Mouse (Mus musculus): ENCODE measurements at regions not wholly inside any gene's neighbourhood (a gene's known extent, or its start where the extent isn't known, plus 50 kb on each side); places are given as distances from the start of the nearest gene placed in this dataset.
A peak's percentile ranks its signal among the peaks of the same experiment; 100 is the strongest.

DNA sequence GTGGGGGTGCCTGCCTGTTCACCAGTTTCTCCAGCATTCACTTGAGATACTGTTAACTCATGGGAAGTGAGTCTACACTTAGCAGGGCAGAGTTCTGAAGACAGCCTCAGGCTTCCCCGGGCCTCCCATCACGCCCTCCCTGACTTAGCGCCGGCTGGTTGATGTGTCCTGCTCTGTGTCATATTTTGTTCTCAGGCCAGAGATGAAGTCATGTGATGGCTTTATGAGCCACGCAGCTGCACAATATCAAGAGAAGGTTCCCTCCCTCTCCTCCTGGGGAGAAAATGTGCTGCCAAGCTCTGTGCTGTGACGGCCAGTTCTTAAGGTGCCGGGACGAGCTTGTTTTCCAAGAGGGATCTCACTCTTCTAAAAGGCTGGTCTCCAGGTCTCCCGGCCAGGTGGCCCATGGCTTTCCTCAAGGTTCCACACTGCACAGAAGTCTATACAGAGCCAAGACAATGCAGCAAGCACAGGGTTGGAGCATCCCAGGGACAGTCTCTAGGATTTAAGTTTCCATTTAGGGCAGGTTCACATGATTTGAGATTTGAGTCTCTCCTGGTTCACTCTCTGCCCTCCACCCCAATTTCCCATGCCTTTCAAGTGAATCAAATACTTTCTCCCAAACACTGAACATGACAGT is 126.2 kb downstream of the Spata18 start:
- WGBS: 84% methylated on average over 9 of the region's 9 CpGs
- Histone ChIP-seq H3K36me3 (replicated peaks; ENCODE audit: control insufficient read depth, insufficient read depth, low read depth, low read length) (no peaks in the 10 kb centered on the region), H3K27ac (replicated peaks; ENCODE audit: low read depth, low read length) (no peak overlapping the region), H3K9me3 (replicated peaks; ENCODE audit: control insufficient read depth, low read length) (no peaks in the 10 kb centered on the region), H3K4me2 (ENCODE audit: low read depth, low read length) (no peak overlapping the region), H3K9ac (replicated peaks; ENCODE audit: low read length) (no peak overlapping the region), H3K27me3 (ENCODE audit: control insufficient read depth, insufficient read depth, low read length) (no peaks in the 10 kb centered on the region), H3K4me3 (ENCODE audit: low read depth, low read length) (no peak overlapping the region), H3K4me1 (ENCODE audit: control insufficient read depth, insufficient read depth, low read length) (no peaks in the 10 kb centered on the region)
- ATAC-seq (replicated peaks; ENCODE audit: insufficient number of reproducible peaks, low FRiP score, low TSS enrichment, low read depth) (no peak), DNase-seq (ENCODE audit: low spot score) (no peak)

DNA sequence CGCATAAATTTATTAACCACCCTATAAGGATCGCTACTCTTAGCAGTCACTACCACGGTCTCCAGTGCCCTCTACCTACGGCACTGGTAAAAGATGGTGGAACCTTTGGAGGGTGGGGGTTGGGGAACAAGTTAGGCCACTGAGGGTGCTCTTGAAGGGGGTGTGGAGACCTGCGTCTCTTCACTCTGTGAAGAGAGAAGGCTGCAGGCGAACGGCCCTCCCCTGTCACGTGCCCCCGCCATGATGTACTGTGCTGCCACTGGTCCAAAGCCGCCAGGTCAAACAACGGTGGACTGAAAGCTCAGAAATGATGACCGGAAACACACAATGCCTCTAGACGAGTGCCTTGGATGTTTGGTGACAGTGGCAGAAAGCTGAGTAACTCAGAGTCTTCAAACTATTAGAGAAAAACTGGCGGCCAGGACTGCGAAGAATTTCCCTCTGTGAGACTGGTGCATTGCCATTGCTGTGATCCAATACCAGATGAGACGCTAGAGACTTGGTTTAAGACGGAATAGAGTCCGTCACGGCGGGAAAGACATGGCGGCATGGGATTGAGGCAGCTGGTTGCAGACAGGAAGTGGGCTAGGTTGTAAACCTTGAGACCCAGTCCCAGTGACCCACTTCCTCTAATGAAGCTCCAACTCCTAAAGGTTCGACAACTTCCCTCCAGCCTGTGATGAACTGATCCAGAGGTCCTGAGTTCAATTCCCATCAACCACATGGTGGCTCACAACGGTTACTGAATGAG is 130.2 kb downstream of the Spata18 start:
- ATAC-seq (replicated peaks; ENCODE audit: insufficient number of reproducible peaks, low FRiP score, low TSS enrichment, low read depth) (no peak), DNase-seq (ENCODE audit: low spot score) (no peak)
- Histone ChIP-seq H3K9me3 (replicated peaks; ENCODE audit: control insufficient read depth, low read length) (no peaks in the 10 kb centered on the region), H3K27ac (replicated peaks; ENCODE audit: low read depth, low read length) (no peak overlapping the region), H3K9ac (replicated peaks; ENCODE audit: low read length) (no peak overlapping the region), H3K4me2 (ENCODE audit: low read depth, low read length) (no peak overlapping the region), H3K36me3 (replicated peaks; ENCODE audit: control insufficient read depth, insufficient read depth, low read depth, low read length) (no peaks in the 10 kb centered on the region), H3K27me3 (ENCODE audit: control insufficient read depth, insufficient read depth, low read length) (no peaks in the 10 kb centered on the region), H3K4me3 (ENCODE audit: low read depth, low read length) (no peak overlapping the region), H3K4me1 (ENCODE audit: control insufficient read depth, insufficient read depth, low read length) (no peaks in the 10 kb centered on the region; the same call in 1 of the 2 replicates)
- 93% methylated on average over 23 of the region's 23 CpGs for WGBS

DNA sequence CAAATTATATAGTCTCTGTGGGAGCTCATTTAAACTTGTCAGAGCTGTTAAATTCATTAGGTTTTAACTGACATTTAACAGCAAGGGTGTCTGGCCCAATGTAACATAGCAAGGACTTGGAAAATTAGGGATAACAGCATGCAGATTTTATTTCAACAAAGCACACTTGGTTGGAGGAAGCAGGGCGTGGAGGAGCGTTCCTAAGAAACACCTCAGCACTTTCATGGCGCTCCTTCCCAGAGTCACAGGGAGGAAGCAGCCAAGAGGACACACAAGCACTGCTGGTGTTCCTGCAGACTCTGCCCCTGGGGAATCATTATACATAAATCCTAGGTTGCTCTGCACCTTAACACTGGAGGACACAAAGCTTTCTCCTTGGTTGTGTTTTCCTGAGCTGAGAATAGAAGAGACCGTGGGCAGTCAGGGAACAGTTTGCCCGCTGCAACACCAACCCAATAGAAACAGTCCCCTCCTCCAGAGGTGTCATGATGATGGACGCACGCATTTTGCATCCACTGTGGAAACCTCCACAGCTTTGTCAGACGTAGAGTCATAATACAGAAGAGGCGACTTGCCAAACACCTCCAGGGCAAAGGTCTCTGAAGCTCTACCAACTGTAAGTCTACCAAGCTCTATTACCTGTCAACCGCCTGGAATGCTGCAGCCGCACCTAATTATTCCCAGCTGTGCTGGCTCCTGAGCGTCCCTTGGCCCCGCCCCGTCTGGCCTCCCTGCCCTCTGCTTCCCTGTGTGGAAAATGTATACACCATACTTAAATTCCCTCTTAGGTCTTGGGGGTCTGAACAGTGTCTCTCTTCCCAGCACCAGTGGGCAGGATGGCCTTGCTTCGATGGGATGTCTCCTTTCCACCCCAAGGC is 131.3 kb downstream of the Spata18 start:
- Histone ChIP-seq H3K36me3 (replicated peaks; ENCODE audit: control insufficient read depth, insufficient read depth, low read depth, low read length) (no peaks in the 10 kb centered on the region), H3K4me1 (ENCODE audit: control insufficient read depth, insufficient read depth, low read length) (no peaks in the 10 kb centered on the region; the same call in 1 of the 2 replicates), H3K27me3 (ENCODE audit: control insufficient read depth, insufficient read depth, low read length) (no peaks in the 10 kb centered on the region), H3K27ac (replicated peaks; ENCODE audit: low read depth, low read length) (peak overlapping the region; percentile 73), H3K9ac (replicated peaks; ENCODE audit: low read length) (no peak overlapping the region), H3K4me3 (ENCODE audit: low read depth, low read length) (no peak overlapping the region), H3K9me3 (replicated peaks; ENCODE audit: control insufficient read depth, low read length) (no peaks in the 10 kb centered on the region), H3K4me2 (ENCODE audit: low read depth, low read length) (peak overlapping the region; percentile 13; the same call in 1 of the 2 replicates)
- ATAC-seq (replicated peaks; ENCODE audit: insufficient number of reproducible peaks, low FRiP score, low TSS enrichment, low read depth) (peak; percentile 85), DNase-seq (ENCODE audit: low spot score) (peak; percentile 93)
- WGBS: 24% methylated on average over 15 of the region's 15 CpGs

DNA sequence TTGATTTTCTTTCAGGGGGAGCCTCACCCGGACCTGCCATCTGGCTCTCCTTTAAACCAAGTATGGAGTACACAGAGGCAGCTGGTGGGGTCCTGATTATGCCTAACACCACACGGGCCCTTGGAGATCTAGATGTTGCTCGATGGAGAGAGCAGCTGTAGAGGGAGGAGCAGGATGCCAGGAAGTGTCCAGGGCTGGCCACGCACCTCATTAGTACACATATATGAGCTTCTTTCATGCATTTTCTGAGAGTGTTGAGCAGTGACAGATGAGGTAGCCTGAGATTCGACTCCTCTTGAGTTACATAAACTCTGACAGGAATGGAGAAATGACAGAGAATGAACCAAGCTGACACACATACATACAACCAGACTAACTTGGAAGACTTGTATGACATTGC is 136.1 kb downstream of the Spata18 start:
- H3K4me1 ChIP-seq (ENCODE audit: control insufficient read depth, insufficient read depth, low read length): no peaks in the 10 kb centered on the region; the same call in 1 of the 2 replicates
- no peaks in the 10 kb centered on the region for H3K36me3 ChIP-seq (replicated peaks; ENCODE audit: control insufficient read depth, insufficient read depth, low read depth, low read length)
- peak; percentile 15 for DNase-seq (ENCODE audit: low spot score)
- no peak overlapping the region for H3K4me3 ChIP-seq (ENCODE audit: low read depth, low read length)
- H3K27me3 ChIP-seq (ENCODE audit: control insufficient read depth, insufficient read depth, low read length): no peaks in the 10 kb centered on the region
- ATAC-seq (replicated peaks; ENCODE audit: insufficient number of reproducible peaks, low FRiP score, low TSS enrichment, low read depth): no peak
- WGBS: 66% methylated on average over 5 of the region's 5 CpGs
- no peaks in the 10 kb centered on the region for H3K9me3 ChIP-seq (replicated peaks; ENCODE audit: control insufficient read depth, low read length)
- no peak overlapping the region for H3K9ac ChIP-seq (replicated peaks; ENCODE audit: low read length)
- H3K4me2 ChIP-seq (ENCODE audit: low read depth, low read length): no peak overlapping the region
- no peak overlapping the region for H3K27ac ChIP-seq (replicated peaks; ENCODE audit: low read depth, low read length)

DNA sequence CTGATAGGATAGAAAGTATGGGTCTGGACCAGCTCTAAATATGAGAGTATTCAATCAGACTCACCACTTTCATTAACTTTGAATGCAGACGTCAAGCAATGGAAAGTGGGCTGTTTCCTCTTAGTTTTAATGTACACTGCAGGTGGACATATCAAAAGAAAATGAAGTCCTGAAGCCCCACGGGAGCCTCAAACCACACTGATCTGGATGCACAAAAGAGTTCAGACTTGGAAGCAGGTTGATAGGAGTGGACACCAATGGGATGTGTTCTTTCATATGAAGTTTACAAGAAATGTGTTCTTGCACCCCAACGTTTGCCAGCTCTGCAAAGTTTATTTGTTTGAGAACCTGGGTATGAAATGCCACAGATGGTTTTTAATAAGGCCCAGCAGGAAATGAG is 141.0 kb downstream of the Spata18 start:
- Histone ChIP-seq H3K27ac (replicated peaks; ENCODE audit: low read depth, low read length) (no peak overlapping the region), H3K9ac (replicated peaks; ENCODE audit: low read length) (no peak overlapping the region), H3K4me2 (ENCODE audit: low read depth, low read length) (no peak overlapping the region), H3K27me3 (ENCODE audit: control insufficient read depth, insufficient read depth, low read length) (no peaks in the 10 kb centered on the region), H3K4me1 (ENCODE audit: control insufficient read depth, insufficient read depth, low read length) (no peaks in the 10 kb centered on the region), H3K36me3 (replicated peaks; ENCODE audit: control insufficient read depth, insufficient read depth, low read depth, low read length) (no peaks in the 10 kb centered on the region), H3K4me3 (ENCODE audit: low read depth, low read length) (no peak overlapping the region), H3K9me3 (replicated peaks; ENCODE audit: control insufficient read depth, low read length) (no peaks in the 10 kb centered on the region)
- ATAC-seq (replicated peaks; ENCODE audit: insufficient number of reproducible peaks, low FRiP score, low TSS enrichment, low read depth) (no peak), DNase-seq (ENCODE audit: low spot score) (no peak)
- WGBS: 71% methylated on average over 3 of the region's 3 CpGs

DNA sequence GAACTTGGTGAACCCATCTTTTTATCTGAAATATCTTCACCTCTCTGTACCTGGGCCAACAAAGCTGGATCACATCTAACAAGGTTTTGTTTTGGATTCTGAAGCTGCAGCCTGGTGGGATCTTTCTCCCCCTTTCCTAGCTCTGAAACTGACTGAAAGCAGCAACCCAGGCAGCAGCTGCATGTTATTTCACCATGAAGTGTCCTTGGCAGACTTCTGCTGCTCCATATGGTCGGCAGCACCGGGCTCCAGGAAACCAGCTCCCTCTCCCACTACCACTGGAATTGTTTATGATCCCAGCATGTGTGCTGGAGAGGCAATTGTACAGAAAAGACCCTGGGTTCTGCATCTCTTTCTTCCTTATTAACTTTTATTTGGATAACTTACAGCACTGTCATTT is 145.0 kb downstream of the Spata18 start:
- ATAC-seq (replicated peaks; ENCODE audit: insufficient number of reproducible peaks, low FRiP score, low TSS enrichment, low read depth): no peak
- Histone ChIP-seq H3K4me1 (ENCODE audit: control insufficient read depth, insufficient read depth, low read length) (no peaks in the 10 kb centered on the region), H3K9me3 (replicated peaks; ENCODE audit: control insufficient read depth, low read length) (no peaks in the 10 kb centered on the region), H3K4me2 (ENCODE audit: low read depth, low read length) (no peak overlapping the region), H3K4me3 (ENCODE audit: low read depth, low read length) (no peak overlapping the region), H3K27ac (replicated peaks; ENCODE audit: low read depth, low read length) (no peak overlapping the region), H3K9ac (replicated peaks; ENCODE audit: low read length) (no peak overlapping the region), H3K36me3 (replicated peaks; ENCODE audit: control insufficient read depth, insufficient read depth, low read depth, low read length) (no peaks in the 10 kb centered on the region), H3K27me3 (ENCODE audit: control insufficient read depth, insufficient read depth, low read length) (no peaks in the 10 kb centered on the region)
- no peak for DNase-seq (ENCODE audit: low spot score)
- WGBS: 44% methylated on average over 2 of the region's 2 CpGs

DNA sequence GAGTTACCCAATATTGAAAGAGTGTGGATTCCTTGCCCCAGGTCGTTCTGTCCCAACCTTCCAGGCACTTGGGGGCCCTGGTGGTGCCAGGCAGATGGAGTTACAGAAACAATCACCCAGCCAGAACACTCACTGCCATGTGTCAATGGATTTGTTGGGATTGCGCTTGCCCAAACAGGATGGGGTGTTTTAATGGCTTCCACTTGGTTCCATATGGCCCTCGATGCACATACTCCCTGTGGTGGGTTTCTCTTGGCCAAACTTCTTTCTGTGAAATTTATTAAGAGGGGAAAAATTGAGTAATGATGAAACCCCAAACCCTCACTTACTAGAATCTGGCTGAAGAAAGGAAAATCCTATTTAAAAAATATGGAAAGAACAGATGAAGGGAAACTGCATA is 146.8 kb downstream of the Spata18 start:
- no peak overlapping the region for H3K4me2 ChIP-seq (ENCODE audit: low read depth, low read length)
- 71% methylated on average over 3 of the region's 3 CpGs for WGBS

More for the DNA sequence above, 146.8 kb downstream of the Spata18 start:
- Histone ChIP-seq H3K9me3 (replicated peaks; ENCODE audit: control insufficient read depth, low read length) (no peaks in the 10 kb centered on the region), H3K36me3 (replicated peaks; ENCODE audit: control insufficient read depth, insufficient read depth, low read depth, low read length) (no peaks in the 10 kb centered on the region), H3K27me3 (ENCODE audit: control insufficient read depth, insufficient read depth, low read length) (no peaks in the 10 kb centered on the region), H3K9ac (replicated peaks; ENCODE audit: low read length) (no peak overlapping the region), H3K4me3 (ENCODE audit: low read depth, low read length) (no peak overlapping the region), H3K27ac (replicated peaks; ENCODE audit: low read depth, low read length) (no peak overlapping the region), H3K4me1 (ENCODE audit: control insufficient read depth, insufficient read depth, low read length) (no peaks in the 10 kb centered on the region)
- no peak for ATAC-seq (replicated peaks; ENCODE audit: insufficient number of reproducible peaks, low FRiP score, low TSS enrichment, low read depth)
- no peak for DNase-seq (ENCODE audit: low spot score)
